Mouse (Mus musculus): ENCODE measurements at regions not wholly inside any gene's neighbourhood (a gene's known extent, or its start where the extent isn't known, plus 50 kb on each side); places are given as distances from the start of the nearest gene placed in this dataset.
A peak's percentile ranks its signal among the peaks of the same experiment; 100 is the strongest.

- DNase-seq = no peak
Measured at GRCm38 (mm10) chr1:55807028-55807427, 401.3 kb downstream of the Plcl1 start.

DNA sequence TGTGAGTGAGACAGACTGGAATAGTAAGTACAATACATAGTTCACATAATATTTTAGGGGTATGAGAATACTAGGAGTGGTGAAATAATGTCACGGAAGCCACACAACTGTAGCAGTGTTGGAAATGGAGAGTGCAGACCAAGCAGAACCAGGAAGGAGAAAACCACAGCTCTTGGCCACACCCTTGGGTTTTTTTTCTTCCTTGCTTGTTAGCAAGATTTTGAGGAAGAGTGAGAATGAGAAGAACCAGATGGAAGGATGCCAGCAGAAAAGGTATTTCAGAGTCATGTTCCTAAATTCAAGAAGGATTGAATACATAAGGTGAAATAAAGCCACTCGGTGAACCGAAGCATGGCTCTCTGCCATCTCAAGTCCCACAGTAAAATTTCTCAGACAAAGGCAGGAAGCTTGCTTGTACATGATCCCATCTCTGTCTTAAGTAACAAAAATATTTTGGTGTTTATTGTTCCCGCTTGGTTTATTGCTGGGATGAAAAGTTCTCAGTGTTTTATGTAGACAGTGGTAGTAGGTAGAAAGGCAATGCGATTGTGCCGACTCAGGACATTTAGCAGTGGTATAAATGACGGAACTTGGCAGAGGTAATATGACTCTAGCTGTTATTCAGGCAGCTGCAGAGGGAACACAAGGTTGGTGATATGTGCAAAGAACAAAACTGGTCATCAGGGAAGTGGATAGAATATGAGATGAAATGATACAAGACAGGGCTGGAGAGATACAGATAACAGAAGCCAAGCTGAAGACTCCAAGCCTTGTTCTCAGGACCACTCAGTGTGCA, 403.2 kb downstream of the Plcl1 start:
- no peak for DNase-seq

GRCm38 (mm10) chr1:55812486-55812885, 406.8 kb downstream of the Plcl1 start:
- DNase-seq = no peak

DNA sequence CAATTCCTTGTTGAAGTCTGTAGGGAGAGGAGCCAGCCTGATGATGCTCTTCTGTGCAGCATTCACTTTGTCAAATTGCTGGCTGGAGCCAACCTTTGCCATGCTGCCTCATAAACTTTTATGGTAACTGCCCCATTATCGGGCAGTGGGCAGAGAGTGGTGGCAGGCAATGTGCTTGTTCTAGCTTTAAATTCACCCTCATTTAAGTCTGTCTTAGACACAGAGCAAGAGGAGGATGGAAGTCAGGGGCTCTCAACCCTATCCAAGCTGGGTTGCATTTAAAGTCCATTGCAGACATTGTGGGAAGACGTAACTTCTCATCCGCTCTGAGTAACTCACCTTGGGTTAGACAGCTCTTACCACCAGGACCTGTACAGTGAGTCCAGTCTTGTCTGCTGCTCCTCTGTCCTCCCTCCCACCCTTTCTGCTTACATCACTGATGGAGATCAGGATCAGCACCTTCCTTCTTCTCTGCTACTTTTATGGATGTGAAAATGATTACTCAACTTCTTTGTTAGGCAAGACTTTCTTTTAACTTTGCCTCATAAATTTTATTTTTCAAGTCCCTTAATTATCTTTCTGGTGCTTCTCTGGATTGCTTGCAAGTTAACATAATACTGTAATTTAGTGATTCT, 415.3 kb downstream of the Plcl1 start:
- DNase-seq = no peak

DNA sequence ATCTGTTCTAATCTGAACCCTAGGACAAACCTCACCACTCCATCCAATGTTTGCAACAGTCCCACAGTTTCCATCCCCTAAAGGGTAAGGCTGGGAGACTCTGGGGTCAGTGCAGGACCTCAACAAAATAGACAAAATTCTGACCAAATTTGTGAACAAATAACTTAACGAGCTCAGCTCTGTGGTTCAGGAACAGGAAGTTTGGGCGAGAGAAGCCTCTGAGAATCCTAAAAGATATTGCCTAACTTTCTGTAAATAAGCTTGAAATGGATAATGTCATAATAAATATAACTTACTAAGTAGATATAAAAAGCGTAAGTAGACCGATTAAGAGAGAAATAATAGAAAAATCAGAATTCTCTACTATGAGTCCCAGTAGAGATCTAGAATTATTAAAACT, 416.9 kb downstream of the Plcl1 start:
- no peak for DNase-seq

GRCm38 (mm10) chr1:55827191-55827590, 421.5 kb downstream of the Plcl1 start:
- no peak for DNase-seq

DNA sequence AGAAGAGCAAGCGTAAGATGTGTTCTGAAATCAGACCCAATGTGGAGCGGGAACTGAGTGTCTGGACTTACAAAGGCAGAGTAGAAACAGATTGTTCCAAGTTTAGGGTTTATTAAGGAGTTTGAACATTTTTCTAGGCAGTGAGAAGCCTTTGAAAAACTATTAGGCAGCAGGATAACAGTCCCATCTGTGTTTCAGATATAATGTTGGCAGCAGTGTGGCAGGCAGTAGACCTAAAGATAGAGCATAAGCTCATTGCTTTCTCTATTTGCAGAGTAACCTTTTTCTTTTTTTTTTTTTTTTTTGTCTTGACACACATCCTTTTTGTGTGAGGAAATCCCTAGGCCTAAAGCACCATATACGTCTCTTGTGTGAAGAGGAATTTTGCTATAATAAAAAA, 429.6 kb downstream of the Plcl1 start:
- no peak for DNase-seq

GRCm38 (mm10) chr1:55836750-55837149, 431.0 kb downstream of the Plcl1 start:
- DNase-seq = no peak

- DNase-seq = no peak
Measured at GRCm38 (mm10) chr1:55837366-55837765, 431.6 kb downstream of the Plcl1 start.

- DNase-seq = peak; percentile 78
Measured at GRCm38 (mm10) chr1:55838168-55838567, 432.4 kb downstream of the Plcl1 start.

DNA sequence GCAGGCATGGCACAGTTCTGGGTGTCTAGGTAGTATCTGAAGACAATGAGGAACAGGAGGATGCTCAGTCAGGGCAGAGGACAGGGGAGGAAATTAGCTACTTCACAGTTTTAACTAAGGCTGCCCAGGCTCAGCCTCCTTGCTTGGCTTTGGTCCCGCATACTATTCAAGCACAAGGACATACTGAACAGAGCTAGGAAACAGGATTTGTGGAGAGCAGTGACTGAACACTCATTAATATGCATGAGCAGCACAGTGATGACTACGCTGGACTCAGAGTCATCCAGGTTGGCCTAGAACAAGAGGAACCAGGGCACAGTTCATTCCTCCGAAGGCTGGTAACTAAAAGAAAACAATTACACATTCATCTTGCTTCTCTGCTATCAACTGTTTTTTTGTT, 443.1 kb downstream of the Plcl1 start:
- DNase-seq = no peak

DNA sequence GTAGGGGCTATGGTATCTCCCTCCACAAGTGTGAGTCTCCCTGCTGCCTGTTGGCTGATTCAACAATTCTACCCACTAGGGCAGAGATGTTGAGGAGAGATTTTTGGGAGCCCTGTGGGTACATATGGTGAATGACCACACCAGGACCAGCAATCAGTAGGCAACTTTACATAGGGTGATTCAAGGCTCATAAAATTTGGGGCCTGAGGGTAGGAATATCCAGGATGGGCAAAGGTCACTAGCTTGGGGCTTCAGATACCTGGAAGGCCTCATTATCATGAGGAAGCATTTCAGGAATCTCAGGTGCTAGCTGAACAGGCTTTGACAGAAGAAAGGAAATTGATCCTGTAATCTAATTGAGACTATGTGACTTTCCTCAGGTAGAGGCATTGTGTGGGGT, 446.6 kb downstream of the Plcl1 start:
- DNase-seq = no peak

DNA sequence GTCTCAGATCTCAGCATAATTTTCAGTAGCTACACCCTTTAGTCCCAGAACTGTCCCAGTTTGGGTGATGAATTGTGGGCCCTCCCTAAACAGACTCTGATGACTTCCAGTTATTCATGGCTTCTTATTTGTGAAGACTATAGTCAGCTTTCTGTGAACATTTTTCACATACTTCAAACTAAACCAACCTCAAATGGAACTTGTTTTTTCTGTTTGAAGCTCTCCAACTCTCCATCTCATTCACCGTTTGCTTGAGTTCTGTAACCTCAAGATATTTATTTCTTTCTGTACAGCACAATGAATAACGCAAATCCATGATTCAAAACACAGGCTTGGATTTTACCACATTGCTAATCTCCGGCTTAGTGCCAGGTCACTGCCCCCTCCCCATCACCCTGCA, 453.4 kb downstream of the Plcl1 start:
- DNase-seq = no peak

- no peak for DNase-seq
Measured at GRCm38 (mm10) chr1:55863113-55863512, 457.4 kb downstream of the Plcl1 start.

DNA sequence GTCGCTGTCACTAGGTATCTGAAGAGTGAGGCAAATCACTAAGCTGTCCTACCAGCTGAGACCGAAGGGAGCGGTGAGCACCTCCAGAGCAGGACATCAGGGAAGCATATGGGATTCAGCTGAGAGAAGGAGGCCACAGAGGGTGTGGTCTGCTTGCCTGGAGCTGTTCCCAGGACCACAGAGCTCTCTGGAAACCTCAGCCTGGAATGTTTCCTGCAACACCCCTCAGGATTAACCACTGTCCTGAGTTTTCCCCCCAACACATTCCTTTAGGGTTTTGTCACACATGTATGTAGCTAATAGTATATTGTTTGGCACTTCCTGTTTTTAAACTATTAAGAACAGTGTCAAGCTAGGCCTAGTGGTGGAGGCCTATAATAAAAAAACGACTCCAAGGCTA, 459.6 kb downstream of the Plcl1 start:
- no peak for DNase-seq

GRCm38 (mm10) chr1:55866677-55867076, 461.0 kb downstream of the Plcl1 start:
- no peak for DNase-seq

DNA sequence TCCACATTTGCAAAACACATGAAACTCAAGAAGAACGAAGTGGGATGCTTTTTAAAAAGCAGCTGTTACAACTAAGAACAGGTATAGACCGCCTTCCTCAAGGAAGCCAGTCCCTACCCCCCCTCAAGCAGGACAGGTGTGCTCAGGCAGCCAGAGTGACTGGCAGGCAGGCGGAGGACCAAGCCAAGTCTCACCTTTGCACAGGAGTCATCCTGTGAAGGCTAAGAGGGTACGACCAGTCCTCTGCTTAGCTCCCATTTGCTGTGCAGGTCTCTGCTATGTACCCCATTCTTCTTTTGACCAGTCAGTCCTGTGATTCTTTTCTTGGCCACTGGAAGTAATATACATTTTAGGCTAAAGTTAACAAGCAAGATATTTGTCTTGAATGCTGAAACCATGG, 467.9 kb downstream of the Plcl1 start:
- DNase-seq = no peak

- peak; percentile 75 for DNase-seq
Measured at GRCm38 (mm10) chr1:55874143-55874867, 468.6 kb downstream of the Plcl1 start.

- no peak for DNase-seq
Measured at GRCm38 (mm10) chr1:55874868-55875144, 469.1 kb downstream of the Plcl1 start.

GRCm38 (mm10) chr1:55884576-55884975, 478.9 kb downstream of the Plcl1 start:
- DNase-seq = no peak

- DNase-seq = peak; percentile 66
Measured at GRCm38 (mm10) chr1:55886383-55887070, 480.8 kb downstream of the Plcl1 start.

GRCm38 (mm10) chr1:55887386-55887785, 481.7 kb downstream of the Plcl1 start:
- DNase-seq = no peak
